Mouse (Mus musculus) erythroblast, embryonic 14.5 days (primary cell): ENCODE data around the gene Gm26566.

ENCODE experiments used
- GATA1 ChIP-seq: IDR thresholded peaks from 2 replicates; pipeline ENCODE4 v1.6.1; 2012; ENCODE audit warnings: low read length, inconsistent platforms, mixed read lengths
- TAL1 ChIP-seq: IDR thresholded peaks from 3 replicates; pipeline ENCODE4 v1.6.1; 2012; ENCODE audit warnings: low read length, inconsistent platforms, mixed read lengths

DNA sequence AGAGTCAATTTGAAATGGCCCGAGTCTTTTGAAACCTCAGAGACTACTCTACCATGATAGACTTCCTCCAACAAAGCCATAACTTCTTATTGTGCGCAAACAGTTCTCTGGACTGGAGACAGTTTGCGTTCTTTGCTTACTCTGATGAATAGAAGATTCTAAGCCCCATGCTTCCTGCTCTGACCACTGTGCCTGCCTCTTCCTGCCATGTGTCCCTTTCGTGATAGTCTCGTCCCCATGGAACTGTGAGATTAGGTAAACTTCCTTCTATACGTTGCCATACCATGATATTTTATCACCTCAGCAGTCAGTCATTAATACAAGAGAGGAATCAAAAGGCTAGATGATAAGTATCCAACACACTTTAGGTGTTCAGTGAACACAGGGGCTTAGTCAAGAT lies 5.1 kb downstream of the Gm26566 start:
- TF ChIP-seq TAL1 (no peak), GATA1 (no peak)
